Mouse (Mus musculus) retina, postnatal 1 day (tissue): Measurements from ENCODE around the gene Eif4e3.

Source experiments
- DNase-seq: peaks from one replicate; pipeline ENCODE4 v3.0.0-alpha.2; 2012

Gene Eif4e3

GRCm38 (mm10) chr6:99620471-99620870, 46.1 kb downstream of the Eif4e3 start:
- no peak for DNase-seq

GRCm38 (mm10) chr6:99619964-99620363, 46.6 kb downstream of the Eif4e3 start:
- DNase-seq = no peak

DNA sequence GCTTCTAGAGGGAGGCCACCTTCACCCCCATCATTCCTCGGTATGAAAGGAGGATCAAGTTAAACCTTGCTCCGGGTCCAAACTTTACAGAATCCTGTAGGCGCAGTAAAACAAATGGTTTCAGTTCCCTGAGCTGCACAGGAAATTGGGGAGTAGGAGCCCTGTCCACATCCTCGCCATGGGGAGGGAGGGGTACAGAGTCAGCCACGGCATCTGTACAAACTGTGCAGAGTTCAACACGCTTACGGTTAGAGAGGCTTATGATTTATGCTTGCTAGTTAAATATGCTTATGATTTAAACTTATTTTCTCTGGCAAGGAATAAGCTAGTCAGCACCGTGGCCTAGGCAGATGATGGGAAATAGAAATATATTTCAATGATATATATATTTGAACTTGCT, 47.1 kb downstream of the Eif4e3 start:
- DNase-seq = no peak

GRCm38 (mm10) chr6:99617867-99618266, 48.7 kb downstream of the Eif4e3 start:
- no peak for DNase-seq

DNA sequence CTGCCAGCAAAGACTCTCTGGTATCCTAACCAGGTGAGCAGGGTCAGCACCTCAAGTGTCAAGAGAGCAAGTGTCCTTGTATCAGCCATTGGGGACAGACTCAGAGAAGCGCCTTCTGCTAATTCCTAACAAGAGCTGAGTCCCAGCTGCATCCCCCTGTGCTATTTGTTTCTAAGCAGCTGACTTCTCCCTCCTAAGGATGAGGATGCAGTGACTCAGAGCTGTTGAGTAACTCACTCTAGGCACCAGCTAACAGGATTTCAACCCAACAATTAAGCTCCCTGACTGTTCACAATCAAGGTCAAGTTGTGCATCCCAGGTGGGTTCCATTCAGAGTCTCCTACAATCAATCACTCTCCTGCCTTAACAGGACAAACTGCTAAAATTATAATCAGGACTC, 49.2 kb downstream of the Eif4e3 start:
- no peak for DNase-seq

GRCm38 (mm10) chr6:99615272-99615751, 51.3 kb downstream of the Eif4e3 start:
- peak; percentile 20 for DNase-seq

- DNase-seq = no peak
Observed at GRCm38 (mm10) chr6:99614566-99615271, 51.9 kb downstream of the Eif4e3 start.

DNA sequence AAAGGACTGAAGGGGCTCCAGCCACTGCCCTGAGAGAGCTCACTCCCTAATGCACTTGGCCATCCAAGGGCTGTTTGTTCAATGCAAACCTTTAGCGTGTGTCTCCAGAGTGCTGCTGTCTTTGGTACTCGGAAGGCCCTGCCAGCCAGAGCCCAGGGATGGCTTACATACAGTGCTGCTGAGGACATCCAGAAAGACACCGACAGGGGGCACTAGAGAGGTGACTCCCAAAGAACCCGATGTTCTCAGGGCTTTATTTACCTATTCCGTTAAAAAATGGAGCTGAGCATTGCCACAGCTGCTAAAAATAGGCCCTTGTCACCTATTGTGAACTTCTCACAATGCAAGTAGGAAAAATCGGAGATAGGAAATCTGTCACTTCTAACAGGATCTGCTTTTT, 54.7 kb downstream of the Eif4e3 start:
- DNase-seq = no peak

DNA sequence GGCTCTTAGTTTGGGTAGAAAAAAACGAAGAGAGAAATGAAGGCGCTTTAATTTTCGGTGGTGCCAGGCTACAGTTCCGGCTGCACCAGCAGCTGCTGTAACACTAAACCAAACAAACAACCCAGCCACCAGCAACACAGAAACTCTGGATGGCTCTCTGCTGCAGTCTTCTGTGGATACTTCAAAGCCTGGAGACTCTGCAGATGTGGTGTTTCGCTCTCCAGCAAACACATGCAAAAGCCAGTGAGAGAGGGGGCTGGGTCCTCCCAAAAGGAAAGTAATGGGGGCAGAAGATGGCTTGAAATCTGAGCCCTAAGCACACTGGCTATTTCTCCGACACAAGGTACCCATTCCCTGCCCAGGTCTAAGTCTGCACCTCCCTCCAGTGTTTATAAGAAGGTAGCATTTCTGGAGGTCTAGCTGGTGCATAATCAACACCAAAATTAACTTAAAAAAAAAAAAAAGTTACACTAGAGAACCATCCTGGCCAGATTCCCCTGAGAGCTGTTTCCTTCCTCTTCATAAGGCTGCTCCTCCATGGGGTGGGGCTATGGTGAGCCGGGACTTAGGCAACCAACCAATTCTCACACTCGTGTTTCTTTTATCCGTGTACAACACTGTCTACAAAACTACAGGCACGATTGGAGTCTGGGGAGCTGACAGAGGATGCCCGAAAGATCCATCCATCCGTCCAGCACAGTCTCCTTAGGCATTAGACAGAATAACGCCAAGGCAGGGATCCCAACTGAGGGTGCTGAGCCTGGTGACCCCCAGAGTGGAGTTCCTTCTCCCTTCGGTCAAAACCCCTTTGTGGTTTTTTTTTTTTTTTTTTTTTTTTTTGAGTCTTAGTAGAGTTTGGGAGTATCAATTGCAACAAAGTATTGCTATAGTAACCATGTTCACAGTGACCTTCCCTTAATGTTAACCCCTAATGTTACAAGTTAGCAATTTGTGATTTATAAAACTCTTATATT, 55.8 kb downstream of the Eif4e3 start:
- no peak for DNase-seq

- DNase-seq = no peak
Observed at GRCm38 (mm10) chr6:99606079-99606478, 60.5 kb downstream of the Eif4e3 start.

GRCm38 (mm10) chr6:99604758-99605157, 61.8 kb downstream of the Eif4e3 start:
- DNase-seq = no peak

- DNase-seq = no peak
Observed at GRCm38 (mm10) chr6:99602434-99602833, 64.1 kb downstream of the Eif4e3 start.

GRCm38 (mm10) chr6:99600886-99601285, 65.7 kb downstream of the Eif4e3 start:
- no peak for DNase-seq

GRCm38 (mm10) chr6:99600168-99600793, 66.3 kb downstream of the Eif4e3 start:
- peak; percentile 81 for DNase-seq

DNA sequence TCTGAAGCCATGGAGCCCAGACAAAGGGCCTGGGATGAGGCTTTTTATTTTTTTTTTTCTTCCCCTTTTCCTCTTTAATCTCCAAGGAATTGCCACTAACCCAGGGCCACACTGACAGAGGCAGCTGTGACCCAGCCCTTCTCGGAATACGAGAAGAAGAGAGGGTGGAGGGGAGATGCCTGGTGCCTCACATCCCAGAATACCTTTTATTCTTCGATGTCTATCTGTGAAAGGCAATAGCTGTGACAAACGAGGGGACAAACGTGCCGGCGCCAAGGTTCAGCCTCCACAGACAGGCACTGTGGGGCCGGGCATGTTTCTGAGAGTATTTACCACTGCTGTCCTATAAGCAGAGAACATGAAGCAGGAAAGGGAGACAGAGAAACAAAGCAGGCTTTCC, 66.9 kb downstream of the Eif4e3 start:
- DNase-seq = no peak

DNA sequence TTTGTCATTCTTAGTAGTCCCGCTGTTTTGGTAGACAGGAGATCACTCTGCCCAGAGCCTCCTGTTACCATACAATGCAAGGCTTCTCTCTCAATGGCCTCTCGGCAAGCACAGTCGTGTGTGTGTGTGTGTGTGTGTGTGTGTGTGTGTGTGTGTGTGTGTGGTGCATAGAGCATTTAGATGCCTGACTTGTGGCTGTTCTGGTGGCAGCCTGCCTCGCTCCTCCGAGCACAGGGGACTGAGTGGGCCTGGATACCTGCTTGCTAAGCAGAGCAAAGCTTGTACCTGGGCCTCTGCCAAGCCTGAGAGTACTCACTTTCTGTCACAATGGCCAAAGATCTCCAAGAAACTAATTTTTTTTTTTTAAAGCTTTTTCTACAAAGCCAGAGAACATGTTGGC, 67.3 kb downstream of the Eif4e3 start:
- peak; percentile 10 for DNase-seq

DNA sequence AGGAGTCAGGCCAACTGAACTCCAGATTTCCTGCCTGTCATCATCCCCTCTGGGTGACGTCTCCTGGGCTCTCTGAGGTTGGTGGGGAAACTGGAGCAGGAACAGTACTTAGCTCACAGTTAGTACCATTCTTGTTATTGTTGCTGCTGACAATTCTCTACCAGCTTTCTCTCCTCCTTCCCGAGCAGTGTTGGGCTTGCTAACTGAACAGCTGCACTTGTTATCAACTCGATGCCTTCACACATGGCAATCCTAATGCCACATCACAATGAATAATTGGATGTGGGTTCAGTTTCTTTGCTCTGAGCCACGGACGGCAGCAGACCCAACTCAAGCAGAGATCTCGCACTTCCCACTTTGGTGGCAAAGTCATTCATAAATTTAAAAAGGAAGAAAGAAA, 89.5 kb downstream of the Eif4e3 start:
- DNase-seq = no peak

- no peak for DNase-seq
Observed at GRCm38 (mm10) chr6:99575633-99576032, 90.9 kb downstream of the Eif4e3 start.
